Mouse (Mus musculus): ENCODE measurements around the gene Foxp1. TPM values are rescaled to one million over a fixed set of nuclear protein-coding genes. Genes with fewer than 3 reads are reported as not detected.

Gene Foxp1
- total and polyA plus RNA-seq, 3 experiments = 16.1 to 42.0 TPM; not detected in 1

GRCm38 (mm10) chr6:99185797-99186196 lies 336.7 kb downstream of the Foxp1 start (continued):
- TF ChIP-seq SIN3A (IDR thresholded peaks at IDR 0.05; ENCODE audit: low read length) = peak; percentile 54; the same call in 1 of the 2 replicates
- TF ChIP-seq MXI1 (IDR thresholded peaks at IDR 0.05; ENCODE audit: low read depth, low read length) = 0 out of 2 replicates have a peak, but pooled peaks have one; percentile 33
- TF ChIP-seq BHLHE40 (IDR thresholded peaks at IDR 0.05; ENCODE audit: borderline replicate concordance, low read depth, low read length) = no peak
- TF ChIP-seq CHD1 (IDR thresholded peaks at IDR 0.05; ENCODE audit: low read depth, low read length) = no peak
- peak; percentile 58 to 77; a peak in 3 of 4 replicates for TF ChIP-seq EP300 (IDR thresholded peaks at IDR 0.05; ENCODE audit: low read depth in 1 of 2, low read length in 2 of 2)
- TF ChIP-seq USF1 (IDR thresholded peaks at IDR 0.05; ENCODE audit: low read depth, low read length) = no peak
- TF ChIP-seq MYC (IDR thresholded peaks at IDR 0.05; ENCODE audit: low read depth, low read length) = no peak
- TF ChIP-seq TCF12 (IDR thresholded peaks at IDR 0.05; ENCODE audit: low read depth, low read length) = peak; percentile 62
- no peak for TF ChIP-seq POLR2AphosphoS5 (IDR thresholded peaks at IDR 0.05; ENCODE audit: borderline replicate concordance, low read depth, low read length)
- TF ChIP-seq ZMIZ1 (IDR thresholded peaks at IDR 0.05; ENCODE audit: low read depth, low read length) = no peak
- TF ChIP-seq USF2 (IDR thresholded peaks at IDR 0.05; ENCODE audit: borderline replicate concordance in 1 of 2, insufficient read depth in 1 of 2, low read depth in 1 of 2, low read length in 2 of 2) = no peak
- TF ChIP-seq HCFC1 (IDR thresholded peaks at IDR 0.05; ENCODE audit: low read depth, low read length) = no peak
- TF ChIP-seq SMC3 (IDR thresholded peaks at IDR 0.05; ENCODE audit: low read depth, low read length) = no peak
- no peak for TF ChIP-seq NRF1 (IDR thresholded peaks at IDR 0.05; ENCODE audit: insufficient read depth, low read depth, low read length, poor library complexity, severe bottlenecking)
- TF ChIP-seq UBTF (IDR thresholded peaks at IDR 0.05; ENCODE audit: borderline replicate concordance, insufficient read depth, low read depth, low read length) = no peak

- no peaks in the 10 kb centered on the region for H3K9me3 ChIP-seq (replicated peaks; ENCODE audit: insufficient read depth, low read length)
- peaks cover 0 to 35% of the 10 kb centered on the region in 2 experiments; a peak in 2 of 4 replicates for H3K36me3 ChIP-seq (ENCODE audit: control insufficient read depth in 1 of 2, insufficient read depth in 2 of 2, low read length in 2 of 2)
- H3K27me3 ChIP-seq (ENCODE audit: control insufficient read depth in 1 of 2, insufficient read depth in 2 of 2, low read length in 2 of 2) = no peaks in the 10 kb centered on the region
- H3K79me2 ChIP-seq (ENCODE audit: control insufficient read depth, insufficient read depth, low read length, poor library complexity) = no peaks in the 10 kb centered on the region
- peaks cover 21 to 35% of the 10 kb centered on the region in 2 experiments for H3K4me1 ChIP-seq (ENCODE audit: control insufficient read depth in 1 of 2, insufficient read depth in 2 of 2, low read length in 2 of 2)
- H3K27ac ChIP-seq (ENCODE audit: control insufficient read depth, low read depth, low read length) = no peak overlapping the region
- TF ChIP-seq POLR2AphosphoS2 (IDR thresholded peaks at IDR 0.05; ENCODE audit: low read length) = no peak
- no peak for TF ChIP-seq MYB (IDR thresholded peaks at IDR 0.05; ENCODE audit: low read depth, low read length)
- no peak for TF ChIP-seq RCOR1 (IDR thresholded peaks at IDR 0.05; ENCODE audit: low read depth, low read length)
- no peak for DNase-seq (ENCODE audit: low read depth, low spot score)
- no peak overlapping the region for H3K4me3 ChIP-seq (ENCODE audit: control insufficient read depth in 1 of 2, insufficient read depth in 1 of 2, low read depth in 2 of 2, low read length in 2 of 2)
- no peak overlapping the region for H3K9ac ChIP-seq (ENCODE audit: control insufficient read depth, low read depth, low read length, poor library complexity, severe bottlenecking)
These were observed 338.5 kb downstream of the Foxp1 start for GRCm38 (mm10) chr6:99184051-99184450.

Data from MEL (cell line).